Mouse (Mus musculus): ENCODE results near the gene Umod. TPM values are rescaled to one million over a fixed set of nuclear protein-coding genes. Genes with fewer than 3 reads are reported as not detected.

Umod gene
- not detected in 2 replicates for polyA plus RNA-seq (2012; rRNA removed)
- not detected in 2 replicates for polyA plus RNA-seq (2014; fragmentation: Nextera tagmentation; extraction: Ambion mirVana)

GRCm38 (mm10) chr7:119479256-119479655 lies at the start of gene Umod:
TSS of gene Umod (minus strand) at chr7:119479282.
- ATAC-seq (ENCODE audit: insufficient read depth) (no peak), DNase-seq (ENCODE audit: low read depth in 3 of 3, low spot score in 3 of 3) (no peak)
- Histone ChIP-seq H3K36me3 (replicated peaks; ENCODE audit: control insufficient read depth, insufficient read depth, low read depth) (no peaks in the 10 kb centered on the region), H3K27me3 (ENCODE audit: control insufficient read depth, insufficient read depth, low read length) (no peaks in the 10 kb centered on the region), H3K4me1 (replicated peaks; ENCODE audit: control insufficient read depth in 2 of 2, insufficient read depth in 2 of 2, low read length in 1 of 2) (no peaks in the 10 kb centered on the region), H3K27ac (no peak within 1 kb of the TSS), H3K9me3 (ENCODE audit: control insufficient read depth, low read length) (no peaks in the 10 kb centered on the region), H3K9ac (replicated peaks) (no peak within 1 kb of the TSS), H3K4me3 (ENCODE audit: insufficient read depth in 1 of 2, low read depth in 2 of 2, low read length in 2 of 2) (no peak within 1 kb of the TSS), H3K4me2 (ENCODE audit: low read depth) (no peak within 1 kb of the TSS)
- TF ChIP-seq CTCF (IDR thresholded peaks at IDR 0.05; ENCODE audit: low read depth) (no peak), EP300 (IDR thresholded peaks at IDR 0.05; ENCODE audit: low read depth) (no peak)

- TF ChIP-seq EP300 (IDR thresholded peaks at IDR 0.05; ENCODE audit: low read depth) = no peak
- TF ChIP-seq CTCF (IDR thresholded peaks at IDR 0.05; ENCODE audit: low read depth) = no peak
- 48% methylated on average over 7 of the region's 7 CpGs for WGBS (ENCODE audit: insufficient replicate concordance)
- no peak overlapping the region for H3K27ac ChIP-seq
- DNase-seq (ENCODE audit: low read depth in 3 of 3, low spot score in 3 of 3) = no peak
- H3K4me2 ChIP-seq (ENCODE audit: low read depth) = no peak overlapping the region
- H3K4me1 ChIP-seq (replicated peaks; ENCODE audit: control insufficient read depth in 2 of 2, insufficient read depth in 2 of 2, low read length in 1 of 2) = no peaks in the 10 kb centered on the region
- no peak overlapping the region for H3K4me3 ChIP-seq (ENCODE audit: insufficient read depth in 1 of 2, low read depth in 2 of 2, low read length in 2 of 2)
- H3K27me3 ChIP-seq (ENCODE audit: control insufficient read depth, insufficient read depth, low read length) = no peaks in the 10 kb centered on the region
- H3K36me3 ChIP-seq (replicated peaks; ENCODE audit: control insufficient read depth, insufficient read depth, low read depth) = no peaks in the 10 kb centered on the region
- no peak for ATAC-seq (ENCODE audit: insufficient read depth)
- no peak overlapping the region for H3K9ac ChIP-seq (replicated peaks)
- H3K9me3 ChIP-seq (ENCODE audit: control insufficient read depth, low read length) = no peaks in the 10 kb centered on the region
Measured at GRCm38 (mm10) chr7:119528617-119529016, 49.5 kb upstream of the Umod start.

GRCm38 (mm10) chr7:119527548-119527947 lies 48.5 kb upstream of the Umod start:
- no peaks in the 10 kb centered on the region for H3K27me3 ChIP-seq (ENCODE audit: control insufficient read depth, insufficient read depth, low read length)
- H3K9me3 ChIP-seq (ENCODE audit: control insufficient read depth, low read length) = no peaks in the 10 kb centered on the region
- ATAC-seq (ENCODE audit: insufficient read depth) = no peak
- H3K9ac ChIP-seq (replicated peaks) = no peak overlapping the region
- no peak overlapping the region for H3K4me2 ChIP-seq (ENCODE audit: low read depth)
- TF ChIP-seq EP300 (IDR thresholded peaks at IDR 0.05; ENCODE audit: low read depth) = no peak
- WGBS (ENCODE audit: insufficient replicate concordance) = 47% methylated on average over 2 of the region's 2 CpGs
- H3K27ac ChIP-seq = no peak overlapping the region
- no peak for DNase-seq (ENCODE audit: low read depth in 3 of 3, low spot score in 3 of 3)
- H3K36me3 ChIP-seq (replicated peaks; ENCODE audit: control insufficient read depth, insufficient read depth, low read depth) = no peaks in the 10 kb centered on the region
- no peaks in the 10 kb centered on the region for H3K4me1 ChIP-seq (replicated peaks; ENCODE audit: control insufficient read depth in 2 of 2, insufficient read depth in 2 of 2, low read length in 1 of 2)
- H3K4me3 ChIP-seq (ENCODE audit: insufficient read depth in 1 of 2, low read depth in 2 of 2, low read length in 2 of 2) = no peak overlapping the region

- no peak for ATAC-seq (ENCODE audit: insufficient read depth)
- 0 out of 4 replicates have a peak, but pooled peaks cover 0 to 1% of the 10 kb centered on the region in 2 experiments for H3K4me1 ChIP-seq (replicated peaks; ENCODE audit: control insufficient read depth in 2 of 2, insufficient read depth in 2 of 2, low read length in 1 of 2)
- no peaks in the 10 kb centered on the region for H3K9me3 ChIP-seq (ENCODE audit: control insufficient read depth, low read length)
- H3K4me3 ChIP-seq (ENCODE audit: insufficient read depth in 1 of 2, low read depth in 2 of 2, low read length in 2 of 2) = no peak overlapping the region
- WGBS (ENCODE audit: insufficient replicate concordance) = 62% methylated on average over 1 of the region's 1 CpGs
- no peaks in the 10 kb centered on the region for H3K36me3 ChIP-seq (replicated peaks; ENCODE audit: control insufficient read depth, insufficient read depth, low read depth)
- no peak overlapping the region for H3K9ac ChIP-seq (replicated peaks)
- no peak overlapping the region for H3K27ac ChIP-seq
- TF ChIP-seq EP300 (IDR thresholded peaks at IDR 0.05; ENCODE audit: low read depth) = no peak
- no peaks in the 10 kb centered on the region for H3K27me3 ChIP-seq (ENCODE audit: control insufficient read depth, insufficient read depth, low read length)
- H3K4me2 ChIP-seq (ENCODE audit: low read depth) = no peak overlapping the region
- DNase-seq (ENCODE audit: low read depth in 3 of 3, low spot score in 3 of 3) = no peak
Measured at GRCm38 (mm10) chr7:119527135-119527534, 48.1 kb upstream of the Umod start.

- WGBS (ENCODE audit: insufficient replicate concordance) = 65% methylated on average over 13 of the region's 13 CpGs
- DNase-seq (ENCODE audit: low read depth in 3 of 3, low spot score in 3 of 3) (no peak), ATAC-seq (ENCODE audit: insufficient read depth) (no peak)
- Histone ChIP-seq H3K36me3 (replicated peaks; ENCODE audit: control insufficient read depth, insufficient read depth, low read depth) (no peaks in the 10 kb centered on the region), H3K4me2 (ENCODE audit: low read depth) (no peak overlapping the region), H3K27me3 (ENCODE audit: control insufficient read depth, insufficient read depth, low read length) (no peaks in the 10 kb centered on the region), H3K9me3 (ENCODE audit: control insufficient read depth, low read length) (no peaks in the 10 kb centered on the region), H3K9ac (replicated peaks) (no peak overlapping the region), H3K4me3 (ENCODE audit: insufficient read depth in 1 of 2, low read depth in 2 of 2, low read length in 2 of 2) (no peak overlapping the region), H3K4me1 (replicated peaks; ENCODE audit: control insufficient read depth in 2 of 2, insufficient read depth in 2 of 2, low read length in 1 of 2) (peaks cover 0 to 3% of the 10 kb centered on the region in 2 experiments; a peak in 1 of 4 replicates), H3K27ac (no peak overlapping the region)
- TF ChIP-seq CTCF (IDR thresholded peaks at IDR 0.05; ENCODE audit: low read depth) = no peak
- TF ChIP-seq EP300 (IDR thresholded peaks at IDR 0.05; ENCODE audit: low read depth) = no peak
Measured at GRCm38 (mm10) chr7:119526486-119526885, 47.4 kb upstream of the Umod start.
